Mouse (Mus musculus) spleen, adult 12 weeks (tissue): ENCODE results near the gene Stoml3.

Experiments
- DNase-seq: peaks from one replicate; pipeline ENCODE4 v3.0.0; 2022; ENCODE audit warnings: low spot score

Stoml3 gene

GRCm38 (mm10) chr3:53478419-53479046, 9.9 kb upstream of the Stoml3 start:
- no peak for DNase-seq

- DNase-seq: no peak
Observed at GRCm38 (mm10) chr3:53483414-53484059, 4.9 kb upstream of the Stoml3 start.

DNA sequence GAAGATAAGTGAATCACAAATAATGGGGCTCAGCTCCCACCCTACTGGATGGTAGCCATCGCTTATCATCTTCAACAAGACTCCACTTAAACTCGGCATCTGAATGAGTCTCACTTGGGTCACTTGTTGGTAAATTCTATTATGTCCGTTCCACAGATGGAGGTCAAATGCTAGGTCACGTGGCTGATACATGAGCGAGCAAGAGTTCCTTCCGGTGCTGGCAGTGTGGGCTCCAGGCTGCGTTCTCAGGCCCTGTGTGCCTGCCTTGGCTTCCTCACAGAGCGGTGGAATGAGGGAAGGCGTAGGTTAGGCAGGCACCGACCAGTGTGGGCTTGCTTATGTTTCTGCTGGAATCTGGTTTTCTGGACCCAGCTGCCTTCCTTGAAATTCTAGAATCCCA, 1.9 kb upstream of the Stoml3 start:
- no peak for DNase-seq

DNA sequence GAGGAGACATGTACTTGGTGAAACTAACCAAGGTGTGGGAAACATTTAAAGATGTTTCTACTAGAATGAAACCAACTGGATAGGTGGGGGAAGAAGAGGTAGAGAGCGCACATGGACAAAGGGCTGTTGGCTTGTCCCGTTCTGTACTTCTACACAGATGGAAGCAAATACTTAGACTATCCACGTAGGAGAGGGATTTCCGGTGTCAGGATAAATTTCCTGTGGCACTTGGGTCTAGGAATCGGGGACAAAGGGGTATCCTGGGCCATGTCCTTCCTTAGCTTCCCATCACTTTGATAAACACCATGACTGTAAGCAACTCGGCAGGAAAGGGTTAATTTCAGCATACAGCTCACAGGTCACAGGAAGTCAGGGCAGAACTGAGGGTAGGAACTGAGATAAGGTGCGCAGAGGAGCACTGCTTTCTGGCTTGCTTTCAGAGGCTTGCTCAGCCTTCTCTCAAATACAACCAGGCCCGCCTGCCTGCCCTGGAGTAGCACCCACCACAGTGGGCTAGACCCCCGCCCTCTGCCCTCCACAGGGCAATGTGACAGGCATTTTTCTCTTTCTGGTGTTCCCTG, 1.4 kb upstream of the Stoml3 start:
- no peak for DNase-seq

GRCm38 (mm10) chr3:53498351-53498905, 10.0 kb downstream of the Stoml3 start:
- DNase-seq: no peak

DNA sequence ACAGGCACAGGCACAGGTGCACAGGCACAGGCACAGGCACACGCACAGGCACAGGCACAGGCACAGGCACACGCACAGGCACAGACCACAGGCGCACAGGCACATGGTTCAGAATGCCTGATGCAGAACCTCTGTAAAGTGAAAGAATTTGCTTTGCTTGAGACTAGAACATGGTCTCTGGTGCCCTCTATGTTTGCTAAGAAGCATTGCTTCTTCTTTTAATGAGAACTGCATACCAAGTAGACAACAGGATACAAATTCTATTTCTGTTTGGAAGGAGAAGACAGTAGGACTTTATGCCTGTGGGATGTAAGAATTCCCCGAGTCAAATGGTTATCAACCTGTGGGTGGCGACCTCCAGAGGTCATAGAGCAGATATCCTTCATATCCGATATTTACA, 14.0 kb downstream of the Stoml3 start:
- no peak for DNase-seq

DNA sequence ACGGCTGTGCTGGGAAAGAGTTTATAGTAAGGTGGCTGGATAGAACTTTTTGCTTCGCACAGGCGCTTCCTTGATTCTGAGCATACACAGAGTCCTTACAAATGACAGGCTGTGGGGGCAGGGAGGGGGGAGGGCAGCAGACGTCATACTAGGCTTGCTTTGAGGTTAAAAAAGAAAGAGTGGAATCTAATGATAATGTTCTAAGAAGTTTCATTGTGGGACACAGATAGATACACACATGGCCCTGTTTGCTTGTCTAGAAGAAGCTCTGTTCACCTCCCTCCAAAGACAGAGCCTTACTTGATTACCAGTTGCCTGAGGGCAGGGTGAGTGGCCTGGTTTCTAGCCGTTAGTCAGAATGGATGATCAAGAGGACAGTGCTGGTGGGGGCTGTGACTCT, 24.6 kb downstream of the Stoml3 start:
- DNase-seq: no peak

GRCm38 (mm10) chr3:53514221-53515065, 26.0 kb downstream of the Stoml3 start:
- DNase-seq: no peak

GRCm38 (mm10) chr3:53522794-53523193, 34.3 kb downstream of the Stoml3 start:
- DNase-seq: no peak

- DNase-seq: no peak
Observed at GRCm38 (mm10) chr3:53525737-53526136, 37.3 kb downstream of the Stoml3 start.

DNA sequence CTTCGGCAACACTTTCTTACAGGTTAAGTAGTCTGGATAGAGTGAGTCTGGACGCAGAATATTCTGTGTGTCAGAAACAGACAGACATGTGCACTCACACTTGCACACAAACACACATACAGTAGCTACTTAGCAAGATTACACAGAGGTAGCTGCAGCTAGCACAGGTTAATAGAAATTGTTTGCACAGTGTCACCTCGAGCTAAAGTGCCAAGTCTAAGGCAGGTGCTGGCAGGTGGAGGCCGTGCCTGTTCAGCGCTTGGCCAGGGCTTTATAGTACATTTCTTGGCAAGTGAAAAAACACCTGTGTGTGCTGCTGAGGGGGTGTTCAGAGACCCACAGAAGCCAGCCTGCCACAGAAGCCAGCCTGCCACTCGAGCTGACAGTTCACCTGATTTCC, 41.9 kb downstream of the Stoml3 start:
- no peak for DNase-seq

GRCm38 (mm10) chr3:53532091-53532490, 43.6 kb downstream of the Stoml3 start:
- no peak for DNase-seq

DNA sequence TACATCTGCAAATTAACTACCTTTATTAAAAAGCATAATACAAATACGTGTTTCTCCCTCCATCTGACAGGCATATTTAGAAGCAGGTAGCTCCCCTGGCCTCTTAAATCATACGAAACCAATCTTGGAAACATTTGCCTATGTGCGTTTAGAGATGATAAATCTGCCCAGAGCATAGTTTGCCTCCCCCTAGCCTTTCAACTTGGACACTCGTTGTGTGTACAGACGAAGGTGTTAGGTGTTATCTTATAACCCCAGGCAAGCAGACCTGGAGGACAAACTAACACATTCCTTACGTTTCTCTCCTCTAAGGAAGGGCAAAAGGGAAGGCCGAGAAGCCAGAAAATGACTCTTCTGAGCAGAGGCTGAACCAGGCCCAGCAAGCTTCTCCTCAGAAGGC, 64.2 kb downstream of the Stoml3 start:
- DNase-seq: no peak

DNA sequence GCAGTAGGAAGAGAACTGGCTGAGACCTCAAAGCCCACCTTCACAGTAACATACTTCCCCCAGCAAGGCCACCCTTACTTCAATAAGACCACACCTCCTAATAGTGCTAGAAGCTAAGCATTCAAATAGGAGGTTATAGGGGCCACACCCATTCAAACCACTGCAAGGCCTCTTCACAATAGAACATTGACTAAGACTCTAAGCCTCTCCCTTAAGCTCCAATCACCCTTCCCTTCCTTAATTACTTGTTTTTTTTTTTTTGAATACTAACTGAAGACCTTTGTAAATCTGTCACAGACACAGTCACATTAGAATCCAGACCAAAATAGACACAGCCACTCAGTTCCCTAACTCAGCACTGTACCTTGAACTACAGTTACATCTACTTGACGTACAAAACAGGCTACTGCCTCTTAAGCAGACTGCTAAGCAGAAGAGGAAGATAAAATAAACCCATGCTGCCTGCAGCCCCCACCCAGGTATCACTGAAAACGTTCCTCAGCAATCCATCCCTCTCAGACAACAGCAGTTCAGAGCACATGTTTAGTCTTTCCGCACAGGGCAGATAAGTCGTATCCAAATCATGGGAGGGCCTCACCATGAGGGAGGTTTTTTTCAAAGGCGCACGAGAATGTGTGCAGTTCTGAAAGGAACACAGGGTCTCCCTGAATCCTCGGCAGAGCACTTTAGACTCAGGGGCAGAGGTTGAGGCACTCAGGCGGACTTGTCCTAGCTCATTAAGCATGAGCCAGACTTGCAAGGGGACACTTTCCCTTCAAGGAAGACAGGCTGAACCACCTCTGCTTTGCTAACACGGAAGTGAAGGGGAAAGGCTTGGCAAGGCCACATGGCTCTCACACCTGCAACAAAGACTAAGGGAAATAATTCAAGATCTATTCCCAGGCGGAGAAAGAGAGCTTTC, 66.8 kb downstream of the Stoml3 start:
- DNase-seq: no peak

DNA sequence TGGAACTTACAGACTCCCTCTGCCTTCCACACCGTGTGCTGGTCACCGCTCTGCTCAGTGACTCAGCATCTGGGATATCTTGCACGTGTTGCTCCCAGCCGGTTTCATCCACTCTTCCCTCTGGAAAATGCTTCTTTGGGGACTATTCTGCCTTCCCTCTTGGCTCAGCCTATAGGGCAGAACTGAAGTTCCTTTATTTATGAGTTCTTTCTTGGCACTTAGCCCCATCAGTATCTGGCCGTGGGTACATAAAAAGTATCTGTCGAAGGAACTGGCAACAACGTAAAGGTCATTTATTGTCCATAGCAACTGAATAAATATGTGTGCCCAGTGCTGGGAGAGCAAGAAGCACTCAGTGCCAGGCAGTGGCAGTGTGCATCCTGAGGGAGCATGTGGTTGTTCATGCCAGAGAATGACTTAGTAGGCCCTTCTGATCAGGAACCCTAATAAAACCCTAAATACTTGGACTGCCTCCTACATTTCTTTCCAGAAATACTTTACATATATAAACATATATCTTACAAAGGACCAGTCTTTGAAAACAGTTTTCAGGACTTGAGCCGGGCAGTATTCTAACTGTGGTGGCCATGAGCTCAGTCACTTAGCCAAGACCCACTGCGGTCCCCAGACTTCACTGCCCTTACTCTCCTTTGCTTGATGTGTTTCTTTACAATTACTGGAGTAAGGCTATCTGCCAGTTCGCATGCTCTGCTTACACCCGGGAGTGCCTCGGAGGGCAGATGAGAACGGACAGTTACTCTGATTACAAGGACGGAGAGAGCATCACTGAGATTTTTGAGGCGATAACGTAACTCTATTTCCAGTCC, 69.1 kb downstream of the Stoml3 start:
- DNase-seq: no peak
